Mouse (Mus musculus) midbrain, embryonic 12.5 days (tissue): ENCODE measurements around the gene Grasp. TPM values are rescaled to one million over a fixed set of nuclear protein-coding genes. Genes with fewer than 3 reads are reported as not detected.

ENCODE experiments used
- ATAC-seq: fragments of 200-750 bp; cut with Nextera tagmentation; 2 replicates; pipeline ENCODE4 v1.8.0; 2017; ENCODE audit warnings: low read depth, moderate TSS enrichment, moderate library complexity; ENCODE audit not compliant: low FRiP score
- H3K27ac ChIP-seq: fragments of 300-500 bp; sonication (generic); replicated peaks from 2 replicates; pipeline ENCODE4 v1.5.1; 2016; ENCODE audit warnings: mild to moderate bottlenecking
- H3K27me3 ChIP-seq: fragments of 300-500 bp; sonication (generic); 2 replicates; pipeline ENCODE4 v1.6.1; 2016; ENCODE audit warnings: mild to moderate bottlenecking
- H3K36me3 ChIP-seq: fragments of 300-500 bp; sonication (generic); 2 replicates; pipeline ENCODE4 v1.6.1; 2016
- H3K4me1 ChIP-seq: fragments of 300-500 bp; sonication (generic); 2 replicates; pipeline ENCODE4 v1.6.1; 2016
- H3K4me2 ChIP-seq: fragments of 300-500 bp; sonication (generic); replicated peaks from 2 replicates; pipeline ENCODE4 v1.6.1; 2016; ENCODE audit warnings: mild to moderate bottlenecking, moderate library complexity
- H3K4me3 ChIP-seq: fragments of 300-500 bp; sonication (generic); 2 replicates; pipeline ENCODE4 v1.5.1; 2016; ENCODE audit warnings: mild to moderate bottlenecking
- H3K9ac ChIP-seq: fragments of 300-500 bp; sonication (generic); replicated peaks from 2 replicates; pipeline ENCODE4 v1.6.1; 2016; ENCODE audit warnings: mild to moderate bottlenecking, moderate library complexity
- H3K9me3 ChIP-seq: fragments of 300-500 bp; sonication (generic); 2 replicates; pipeline ENCODE4 v1.6.1; 2016; ENCODE audit warnings: mild to moderate bottlenecking
- WGBS: fragments of 180-500 bp; shearing (Covaris S2); methylation state at CpG from one replicate; pipeline ENCODE4 v1.1.7; 2016; 5-methylcytosine and 5-hydroxymethylcytosine counted together
- polyA plus RNA-seq: library from polyadenylated mRNA; unstranded; fragments of >200 nt; fragmentation: Nextera tagmentation; extraction: Ambion mirVana; gene quantifications from 2 replicates; pipeline ENCODE4 v1.2.1, GENCODE M21; 2016

Gene Grasp
- polyA plus RNA-seq, 1 experiment from 2014 or later = 5.5 TPM

- Histone ChIP-seq H3K9me3 (no peaks in the 10 kb centered on the region), H3K36me3 (no peaks in the 10 kb centered on the region), H3K4me2 (no peak overlapping the region), H3K27me3 (peaks cover 16% of the 10 kb centered on the region), H3K4me1 (peaks cover 23% of the 10 kb centered on the region), H3K9ac (no peak overlapping the region), H3K4me3 (no peak overlapping the region), H3K27ac (no peak overlapping the region)
- WGBS = 76% methylated on average over 9 of the region's 9 CpGs
- no peak for ATAC-seq
Observed at GRCm38 (mm10) chr15:101241853-101242252, 17.9 kb downstream of the Grasp start.

- H3K27me3 ChIP-seq = peaks cover 20% of the 10 kb centered on the region
- H3K4me1 ChIP-seq = peaks cover 26% of the 10 kb centered on the region
- WGBS = 20% methylated on average over 8 of the region's 8 CpGs
- no peak overlapping the region for H3K4me3 ChIP-seq
- H3K27ac ChIP-seq = no peak overlapping the region
- no peaks in the 10 kb centered on the region for H3K36me3 ChIP-seq
- H3K9me3 ChIP-seq = no peaks in the 10 kb centered on the region
- H3K9ac ChIP-seq = no peak overlapping the region
- ATAC-seq = no peak
- H3K4me2 ChIP-seq = no peak overlapping the region
Observed at GRCm38 (mm10) chr15:101242645-101243044, 18.7 kb downstream of the Grasp start.

DNA sequence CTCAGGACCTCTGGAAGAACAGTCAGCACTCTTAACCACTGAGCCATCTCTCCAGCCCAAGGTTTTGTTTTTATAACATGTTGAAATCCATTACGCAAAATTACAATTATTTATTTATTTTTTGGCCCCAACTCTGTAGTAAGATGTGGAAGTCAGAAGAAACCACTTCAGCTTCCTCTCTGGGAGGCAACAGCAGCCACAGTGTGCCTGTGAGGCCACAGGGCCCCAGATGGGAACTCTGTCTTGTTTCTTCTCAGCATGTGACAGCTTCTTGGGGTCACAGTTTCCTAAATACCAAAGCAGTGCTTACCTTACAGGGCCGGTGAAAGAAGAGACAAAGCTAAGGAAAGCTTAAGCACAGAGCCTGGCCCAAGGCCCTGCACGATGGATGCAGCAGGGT, 20.0 kb downstream of the Grasp start:
- Histone ChIP-seq H3K4me1 (peaks cover 20% of the 10 kb centered on the region), H3K4me3 (no peak overlapping the region), H3K36me3 (no peaks in the 10 kb centered on the region), H3K27ac (no peak overlapping the region), H3K4me2 (no peak overlapping the region), H3K9me3 (no peaks in the 10 kb centered on the region), H3K9ac (no peak overlapping the region), H3K27me3 (peaks cover 17% of the 10 kb centered on the region)
- 64% methylated on average over 3 of the region's 3 CpGs for WGBS
- ATAC-seq = no peak

- peak; percentile 99 for ATAC-seq
- peaks cover 13% of the 10 kb centered on the region for H3K4me1 ChIP-seq
- H3K36me3 ChIP-seq = no peaks in the 10 kb centered on the region
- 2% methylated on average over 56 of the region's 56 CpGs for WGBS
- peaks cover 15% of the 10 kb centered on the region; the same call in 1 of the 2 replicates for H3K27me3 ChIP-seq
- peak overlapping the region; percentile 67 for H3K4me2 ChIP-seq
- H3K4me3 ChIP-seq = peak overlapping the region; percentile 47
- peak overlapping the region; percentile 50 for H3K9ac ChIP-seq
- no peaks in the 10 kb centered on the region for H3K9me3 ChIP-seq
- peak overlapping the region; percentile 61 for H3K27ac ChIP-seq
Observed at GRCm38 (mm10) chr15:101246231-101247154, 22.5 kb downstream of the Grasp start.

- H3K4me3 ChIP-seq = peak overlapping the region; percentile 47; the same call in 1 of the 2 replicates
- H3K4me1 ChIP-seq = peaks cover 13% of the 10 kb centered on the region
- H3K9ac ChIP-seq = no peak overlapping the region
- no peak for ATAC-seq
- peak overlapping the region; percentile 67 for H3K4me2 ChIP-seq
- H3K27me3 ChIP-seq = peaks cover 12% of the 10 kb centered on the region
- 75% methylated on average over 1 of the region's 1 CpGs for WGBS
- no peaks in the 10 kb centered on the region for H3K36me3 ChIP-seq
- H3K9me3 ChIP-seq = no peaks in the 10 kb centered on the region
- H3K27ac ChIP-seq = no peak overlapping the region
Observed at GRCm38 (mm10) chr15:101247155-101247498, 23.1 kb downstream of the Grasp start.

DNA sequence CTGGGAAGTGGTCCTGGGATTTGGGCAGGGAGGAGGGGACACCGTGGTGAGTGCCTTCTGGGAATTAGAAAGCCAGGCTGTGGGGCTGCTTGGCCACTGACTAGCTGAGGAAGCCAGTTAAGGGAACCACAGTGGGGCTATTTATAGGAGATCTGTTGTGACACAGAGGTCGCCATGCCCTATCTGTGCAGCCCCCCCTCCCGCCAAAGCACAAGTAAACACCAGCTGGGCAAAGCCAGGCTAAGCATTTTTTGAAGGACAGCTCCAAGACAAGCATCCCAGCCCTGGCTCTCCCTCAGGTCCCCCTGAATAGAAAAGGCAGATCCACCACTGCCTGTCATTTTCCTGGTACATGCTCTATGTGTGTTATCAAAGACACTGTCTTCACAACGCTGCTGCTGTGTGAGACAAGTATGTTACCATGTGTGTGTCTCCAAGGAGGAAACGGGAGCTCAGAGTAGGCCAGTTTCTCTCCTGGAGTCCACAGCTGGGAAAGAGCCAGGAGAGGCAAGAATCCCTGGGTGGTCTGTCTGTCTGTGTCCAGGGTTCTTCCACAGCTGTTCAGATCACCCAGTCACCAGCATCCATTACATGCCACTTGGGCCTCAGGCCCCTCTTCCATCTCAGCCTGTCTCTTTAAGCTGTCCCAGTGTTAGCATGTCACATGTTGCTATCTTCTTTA, 24.2 kb downstream of the Grasp start:
- WGBS = 54% methylated on average over 5 of the region's 5 CpGs
- no peak overlapping the region for H3K27ac ChIP-seq
- ATAC-seq = no peak

GRCm38 (mm10) chr15:101250220-101250800, 26.3 kb downstream of the Grasp start:
- H3K36me3 ChIP-seq = no peaks in the 10 kb centered on the region
- no peak overlapping the region for H3K4me3 ChIP-seq
- peaks cover 24% of the 10 kb centered on the region for H3K4me1 ChIP-seq
- no peak overlapping the region for H3K9ac ChIP-seq
- WGBS = 79% methylated on average over 9 of the region's 9 CpGs
- no peak overlapping the region for H3K4me2 ChIP-seq
- no peaks in the 10 kb centered on the region for H3K9me3 ChIP-seq
- ATAC-seq = no peak
- no peak overlapping the region for H3K27ac ChIP-seq
- peaks cover 33% of the 10 kb centered on the region for H3K27me3 ChIP-seq

More for the DNA sequence above, 24.2 kb downstream of the Grasp start:
- no peaks in the 10 kb centered on the region for H3K9me3 ChIP-seq
- no peak overlapping the region for H3K4me2 ChIP-seq
- H3K27me3 ChIP-seq = peaks cover 22% of the 10 kb centered on the region
- no peak overlapping the region for H3K4me3 ChIP-seq
- H3K9ac ChIP-seq = no peak overlapping the region
- no peaks in the 10 kb centered on the region for H3K36me3 ChIP-seq
- peaks cover 13% of the 10 kb centered on the region for H3K4me1 ChIP-seq

GRCm38 (mm10) chr15:101251930-101252329, 27.9 kb downstream of the Grasp start:
- no peaks in the 10 kb centered on the region for H3K36me3 ChIP-seq
- no peak overlapping the region for H3K4me2 ChIP-seq
- no peak for ATAC-seq
- H3K4me3 ChIP-seq = no peak overlapping the region
- no peak overlapping the region for H3K9ac ChIP-seq
- peaks cover 14% of the 10 kb centered on the region for H3K4me1 ChIP-seq
- no peak overlapping the region for H3K27ac ChIP-seq
- 90% methylated on average over 5 of the region's 5 CpGs for WGBS
- H3K27me3 ChIP-seq = peaks cover 33% of the 10 kb centered on the region
- no peaks in the 10 kb centered on the region for H3K9me3 ChIP-seq

- Histone ChIP-seq H3K36me3 (no peaks in the 10 kb centered on the region), H3K4me1 (peaks cover 12% of the 10 kb centered on the region), H3K9me3 (no peaks in the 10 kb centered on the region), H3K4me3 (no peak overlapping the region), H3K4me2 (no peak overlapping the region), H3K9ac (no peak overlapping the region), H3K27ac (no peak overlapping the region), H3K27me3 (peaks cover 29% of the 10 kb centered on the region)
- 91% methylated on average over 6 of the region's 6 CpGs for WGBS
- ATAC-seq = no peak
Observed at GRCm38 (mm10) chr15:101252614-101253013, 28.6 kb downstream of the Grasp start.

DNA sequence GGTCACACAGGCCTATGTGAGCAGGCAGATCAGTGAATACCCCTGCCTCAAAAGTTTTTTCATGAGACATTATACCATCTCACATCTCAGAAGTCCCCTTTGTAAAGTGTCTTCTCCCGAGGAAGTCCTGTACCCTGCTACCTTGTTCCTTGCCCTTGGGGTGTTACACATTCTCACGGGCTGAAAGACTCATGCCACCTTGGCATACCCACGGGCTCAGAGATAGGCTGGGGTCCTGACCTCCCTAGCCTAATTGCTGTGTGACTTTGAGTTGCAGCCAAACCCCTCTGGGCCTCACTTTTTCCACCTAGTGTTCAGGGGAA, 29.5 kb downstream of the Grasp start:
- Histone ChIP-seq H3K4me2 (peak overlapping the region; percentile 96), H3K4me1 (peaks cover 12% of the 10 kb centered on the region), H3K27ac (no peak overlapping the region), H3K4me3 (peak overlapping the region; percentile 69), H3K9me3 (no peaks in the 10 kb centered on the region), H3K9ac (peak overlapping the region; percentile 72), H3K36me3 (no peaks in the 10 kb centered on the region), H3K27me3 (peaks cover 25% of the 10 kb centered on the region)
- WGBS = 37% methylated on average over 3 of the region's 3 CpGs
- no peak for ATAC-seq

GRCm38 (mm10) chr15:101253886-101254795, 30.2 kb downstream of the Grasp start, which contains the start of gene Nr4a1:
TSS of gene Nr4a1 (plus strand) at chr15:101254269.
- 1% methylated on average over 46 of the region's 82 CpGs for whole genome bisulfite sequencing
- Histone ChIP-seq H3K4me1 (peaks cover 12% of the 10 kb centered on the region), H3K9ac (peak within 1 kb of the TSS; percentile 72), H3K9me3 (no peaks in the 10 kb centered on the region), H3K36me3 (no peaks in the 10 kb centered on the region), H3K27me3 (peaks cover 25% of the 10 kb centered on the region), H3K4me3 (peak within 1 kb of the TSS; percentile 69), H3K27ac (peak within 1 kb of the TSS; percentile 54), H3K4me2 (peak within 1 kb of the TSS; percentile 96)
- ATAC-seq = peak; percentile 77
